Mouse (Mus musculus) hindbrain, postnatal 0 days (tissue): ENCODE results near the gene Rab17. TPM values are rescaled to one million over a fixed set of nuclear protein-coding genes. Genes with fewer than 3 reads are reported as not detected.

Experiments used
- ATAC-seq: fragments of 200-750 bp; cut with Nextera tagmentation; 2 replicates; pipeline ENCODE4 v1.8.0; 2017; ENCODE audit warnings: mild to moderate bottlenecking, moderate TSS enrichment, moderate library complexity
- DNase-seq: peaks from one replicate; pipeline ENCODE4 v3.0.0-alpha.2; 2015; ENCODE audit warnings: low spot score
- H3K27ac ChIP-seq: fragments of 300-500 bp; sonication (generic); 2 replicates; pipeline ENCODE4 v1.5.1; 2014; ENCODE audit warnings: mild to moderate bottlenecking
- H3K27me3 ChIP-seq: fragments of 300-500 bp; sonication (generic); 2 replicates; pipeline ENCODE4 v1.6.1; 2014; ENCODE audit warnings: low read length, mixed read lengths; ENCODE audit not compliant: insufficient read depth
- H3K36me3 ChIP-seq: fragments of 300-500 bp; sonication (generic); 2 replicates; pipeline ENCODE4 v1.6.1; 2014; ENCODE audit warnings: low read length, mixed read lengths; ENCODE audit not compliant: insufficient read depth
- H3K4me1 ChIP-seq: fragments of 300-500 bp; sonication (generic); 2 replicates; pipeline ENCODE4 v1.6.1; 2014; ENCODE audit warnings: antibody characterized with exemption, low read length, mixed read lengths; ENCODE audit not compliant: insufficient read depth
- H3K4me2 ChIP-seq: fragments of 300-500 bp; sonication (generic); 2 replicates; pipeline ENCODE4 v1.6.1; 2014; ENCODE audit warnings: low read depth, mild to moderate bottlenecking, low read length, moderate library complexity, mixed read lengths
- H3K4me3 ChIP-seq: fragments of 300-500 bp; sonication (generic); 2 replicates; pipeline ENCODE4 v1.5.1; 2014; ENCODE audit warnings: low read length
- H3K9ac ChIP-seq: fragments of 300-500 bp; sonication (generic); replicated peaks from 2 replicates; pipeline ENCODE4 v1.6.1; 2014; ENCODE audit warnings: mild to moderate bottlenecking, low read length, moderate library complexity, mixed read lengths
- H3K9me3 ChIP-seq: fragments of 300-500 bp; sonication (generic); 2 replicates; pipeline ENCODE4 v1.6.1; 2016; ENCODE audit warnings: low read length, mixed read lengths
- CTCF ChIP-seq: IDR thresholded peaks from 2 replicates; pipeline ENCODE4 v1.5.1; 2016; ENCODE audit warnings: antibody characterized with exemption, control low read depth, low read depth
- WGBS: fragments of 180-500 bp; shearing (Covaris S2); extraction: QIAGEN DNeasy Blood & Tissue Kit; methylation state at CpG from one replicate; pipeline ENCODE4 v1.1.7; 2014; 5-methylcytosine and 5-hydroxymethylcytosine counted together
- polyA plus RNA-seq: library from polyadenylated mRNA; unstranded; fragments of >200 nt; fragmentation: Nextera tagmentation; extraction: Ambion mirVana; gene quantifications from 2 replicates; pipeline ENCODE4 v1.2.1, GENCODE M21; 2015
- total RNA-seq: library from RNA; depleted of rRNA; stranded (reverse); fragments of >200 nt; gene quantifications from 2 replicates; pipeline ENCODE4 v1.2.3, GENCODE M21; 2014

Gene Rab17
- total and polyA plus RNA-seq, 2 experiments from 2014 or later: not detected

DNA sequence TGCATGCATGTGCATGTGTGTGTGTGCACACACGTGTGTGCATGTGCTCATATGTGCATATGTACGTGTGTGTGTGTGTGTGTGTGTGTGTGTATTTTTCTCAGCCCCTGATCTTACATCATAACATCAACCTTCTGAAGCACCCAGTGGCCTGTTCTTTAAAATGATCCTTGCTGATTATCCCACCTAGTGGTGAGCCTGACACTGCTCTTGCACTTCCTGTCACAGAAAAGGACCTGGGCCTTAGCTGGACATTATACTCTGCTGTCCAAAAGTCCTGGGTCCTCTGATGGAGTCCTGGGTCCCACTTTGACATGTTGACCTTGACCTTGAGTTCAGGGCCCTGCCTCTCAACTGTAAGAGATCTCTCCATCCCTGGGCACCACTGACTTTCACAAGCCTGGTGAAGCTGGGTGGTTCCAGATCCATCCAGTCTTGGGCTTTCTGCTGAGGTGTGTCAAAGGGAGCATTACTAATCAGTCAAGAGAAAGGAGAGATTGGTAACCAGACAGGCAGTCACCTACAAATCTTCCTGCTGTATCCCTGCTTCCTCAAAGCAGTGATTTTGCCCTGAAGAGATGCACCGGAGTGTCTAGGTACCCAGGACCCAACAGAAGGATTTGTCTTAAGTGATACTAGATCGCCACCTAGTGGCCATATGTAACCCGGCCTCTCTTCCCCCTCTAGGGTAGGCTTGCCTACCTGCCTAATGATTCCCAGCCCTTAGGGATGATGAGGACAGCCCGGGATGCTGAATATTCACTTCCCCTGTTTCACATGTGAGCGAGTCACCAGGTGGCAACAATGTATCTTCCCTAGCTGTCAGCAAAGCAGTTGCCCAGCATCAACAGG lies 13.0 kb downstream of the Rab17 start:
- Histone ChIP-seq H3K4me2 (no peak overlapping the region), H3K9ac (no peak overlapping the region), H3K27me3 (no peaks in the 10 kb centered on the region; the same call in 1 of the 2 replicates), H3K4me1 (no peaks in the 10 kb centered on the region), H3K36me3 (no peaks in the 10 kb centered on the region), H3K4me3 (no peak overlapping the region), H3K27ac (no peak overlapping the region), H3K9me3 (no peaks in the 10 kb centered on the region)
- 30% methylated on average over 7 of the region's 7 CpGs for WGBS
- ATAC-seq (peak; percentile 81), DNase-seq (peak; percentile 92)
- peak; percentile 89 for TF ChIP-seq CTCF

GRCm38 (mm10) chr1:90953688-90954087 lies 15.8 kb downstream of the Rab17 start:
- no peak overlapping the region for H3K4me2 ChIP-seq
- H3K27ac ChIP-seq: no peak overlapping the region
- no peaks in the 10 kb centered on the region for H3K27me3 ChIP-seq
- no peak overlapping the region for H3K4me3 ChIP-seq
- WGBS: 40% methylated on average over 11 of the region's 11 CpGs
- TF ChIP-seq CTCF: no peak
- H3K36me3 ChIP-seq: no peaks in the 10 kb centered on the region
- DNase-seq (peak; percentile 59), ATAC-seq (peak; percentile 72)
- no peaks in the 10 kb centered on the region for H3K4me1 ChIP-seq
- H3K9ac ChIP-seq: no peak overlapping the region
- no peaks in the 10 kb centered on the region for H3K9me3 ChIP-seq

- DNase-seq (no peak), ATAC-seq (no peak)
- TF ChIP-seq CTCF: no peak
- Histone ChIP-seq H3K4me2 (no peak within 1 kb of the TSS), H3K4me1 (no peaks in the 10 kb centered on the region), H3K36me3 (no peaks in the 10 kb centered on the region), H3K4me3 (no peak within 1 kb of the TSS), H3K27me3 (no peaks in the 10 kb centered on the region), H3K27ac (no peak within 1 kb of the TSS), H3K9me3 (no peaks in the 10 kb centered on the region), H3K9ac (no peak within 1 kb of the TSS)
- 65% methylated on average over 8 of the region's 8 CpGs for WGBS
Measured at GRCm38 (mm10) chr1:90952808-90953207, 16.7 kb downstream of the Rab17 start, which contains the start of gene Prlh. Gene Prlh (plus strand): TSS chr1:90953108.

DNA sequence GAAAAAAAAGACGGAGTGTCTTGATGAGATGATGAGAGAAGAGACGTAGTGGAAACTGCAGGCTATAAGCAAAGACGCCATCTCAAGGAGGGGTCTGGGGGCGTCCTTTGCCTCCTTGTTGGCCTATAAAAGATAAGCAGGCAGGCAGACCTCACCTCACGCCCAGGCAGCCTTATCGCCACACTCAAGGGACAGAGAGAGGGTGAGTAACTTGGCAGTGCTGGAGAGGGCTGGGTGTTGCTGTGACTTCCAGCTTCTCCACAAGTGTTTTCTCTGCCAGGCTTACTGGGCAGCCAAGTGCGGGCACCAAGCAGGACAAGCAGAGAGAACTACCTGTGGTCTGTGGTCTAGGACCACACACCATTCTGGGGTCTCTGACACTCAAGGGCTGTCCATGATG lies 17.8 kb downstream of the Rab17 start:
- H3K4me3 ChIP-seq: no peak overlapping the region
- H3K9me3 ChIP-seq: no peaks in the 10 kb centered on the region
- no peaks in the 10 kb centered on the region for H3K4me1 ChIP-seq
- TF ChIP-seq CTCF: no peak
- H3K27ac ChIP-seq: no peak overlapping the region
- no peak overlapping the region for H3K9ac ChIP-seq
- H3K36me3 ChIP-seq: no peaks in the 10 kb centered on the region
- ATAC-seq (no peak), DNase-seq (no peak)
- no peaks in the 10 kb centered on the region for H3K27me3 ChIP-seq
- H3K4me2 ChIP-seq: no peak overlapping the region
- 90% methylated on average over 7 of the region's 7 CpGs for WGBS

GRCm38 (mm10) chr1:90949309-90949708 lies 20.2 kb downstream of the Rab17 start:
- WGBS: 73% methylated on average over 9 of the region's 9 CpGs
- Histone ChIP-seq H3K27me3 (no peaks in the 10 kb centered on the region), H3K4me2 (no peak overlapping the region), H3K9me3 (no peaks in the 10 kb centered on the region), H3K27ac (no peak overlapping the region), H3K4me3 (no peak overlapping the region), H3K9ac (no peak overlapping the region), H3K4me1 (no peaks in the 10 kb centered on the region), H3K36me3 (no peaks in the 10 kb centered on the region)
- no peak for TF ChIP-seq CTCF
- DNase-seq (no peak), ATAC-seq (no peak)

DNA sequence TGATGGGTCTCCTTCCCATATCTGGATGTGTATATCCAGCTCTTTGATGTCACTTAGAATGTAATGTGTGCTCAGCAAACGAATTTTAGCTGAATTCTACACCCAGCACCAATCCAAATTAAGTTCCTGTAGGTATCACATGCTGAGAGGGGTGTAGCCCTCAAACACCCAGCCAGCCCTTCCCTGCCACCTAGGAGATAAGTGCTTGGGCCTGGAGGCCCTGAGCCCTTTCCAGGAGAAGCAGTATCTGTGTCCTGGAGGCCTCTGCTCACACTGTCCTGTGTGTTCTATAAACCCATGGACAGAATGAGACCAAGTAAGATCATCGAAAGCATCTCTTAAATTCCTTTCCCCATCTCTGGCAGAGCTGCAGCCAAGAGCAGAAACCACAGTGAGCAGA lies 22.2 kb downstream of the Rab17 start:
- DNase-seq: no peak
- Histone ChIP-seq H3K4me1 (no peaks in the 10 kb centered on the region), H3K4me3 (no peak overlapping the region), H3K27ac (no peak overlapping the region), H3K9me3 (no peaks in the 10 kb centered on the region), H3K4me2 (no peak overlapping the region), H3K27me3 (no peaks in the 10 kb centered on the region), H3K36me3 (no peaks in the 10 kb centered on the region), H3K9ac (no peak overlapping the region)
- no peak for TF ChIP-seq CTCF
- WGBS: 75% methylated on average over 2 of the region's 2 CpGs
- no peak for ATAC-seq

- 52% methylated on average over 10 of the region's 10 CpGs for WGBS
- TF ChIP-seq CTCF: no peak
Measured at GRCm38 (mm10) chr1:90945171-90945570, 24.3 kb downstream of the Rab17 start.

More at GRCm38 (mm10) chr1:90945171-90945570, 24.3 kb downstream of the Rab17 start:
- Histone ChIP-seq H3K36me3 (no peaks in the 10 kb centered on the region), H3K4me1 (no peaks in the 10 kb centered on the region), H3K9ac (no peak overlapping the region), H3K27me3 (no peaks in the 10 kb centered on the region), H3K27ac (no peak overlapping the region), H3K4me2 (no peak overlapping the region), H3K4me3 (no peak overlapping the region), H3K9me3 (no peaks in the 10 kb centered on the region)
- no peak for ATAC-seq
- DNase-seq: no peak
